Mouse (Mus musculus) right cerebral cortex, adult 2 months (tissue): ENCODE results near the gene Pif1.
A peak's percentile ranks its signal among the peaks of the same experiment; 100 is the strongest.

Source experiments
- DNase-seq, 2 experiments: peaks; one replicate each; pipeline ENCODE4 v3.0.0; 2021 to 2022; ENCODE audit warnings: low spot score in 2 of 2

Gene Pif1

DNA sequence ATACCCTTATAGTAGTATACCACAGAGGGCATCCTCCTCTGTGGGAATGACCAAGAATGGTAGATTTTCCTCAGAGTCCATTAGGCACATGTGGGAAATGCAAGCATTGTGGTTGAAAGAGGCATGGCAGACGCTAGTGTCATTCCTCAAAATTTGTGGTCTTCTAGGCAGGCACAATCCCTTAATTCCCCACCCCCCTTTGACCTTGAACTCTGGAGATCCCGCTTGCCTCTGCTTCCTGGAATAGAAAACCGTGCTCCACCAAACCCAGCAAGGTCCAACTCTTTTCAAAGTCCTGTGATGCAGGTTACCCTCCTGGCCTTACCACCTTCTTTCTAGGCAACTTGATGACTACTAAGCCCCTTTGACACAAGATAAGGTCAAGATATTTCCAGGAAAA, 5.8 kb downstream of the Pif1 start:
- no peak for DNase-seq

- no peak for DNase-seq
Measured at GRCm38 (mm10) chr9:65593596-65593995, 6.6 kb downstream of the Pif1 start.

DNA sequence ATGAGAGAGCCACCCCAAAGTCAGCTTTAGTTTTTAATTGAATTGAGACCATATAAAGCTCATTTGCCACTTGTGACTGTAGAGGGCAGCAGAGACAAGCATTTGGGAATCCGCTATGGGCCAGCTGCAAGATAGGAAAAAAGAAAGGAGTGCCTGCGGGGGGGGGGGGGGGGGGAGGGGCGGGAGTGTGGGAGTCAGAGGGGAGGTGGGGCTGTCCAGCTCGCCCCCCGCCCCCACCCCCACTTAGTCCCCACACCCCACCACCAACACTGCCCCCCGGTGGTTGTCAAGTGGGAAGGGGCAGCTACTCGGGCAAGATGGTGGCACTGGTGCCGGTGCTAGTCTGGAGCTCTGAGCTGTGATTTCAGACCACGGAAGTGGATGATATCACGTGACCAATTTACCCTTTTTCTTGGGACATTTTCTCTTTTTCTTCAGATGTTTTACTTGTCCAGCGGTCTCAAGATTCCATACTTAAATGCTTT, 11.8 kb downstream of the Pif1 start:
- peak; percentile 47 to 57 for DNase-seq

GRCm38 (mm10) chr9:65600951-65601350, 14.0 kb downstream of the Pif1 start:
- no peak for DNase-seq

- no peak for DNase-seq
Measured at GRCm38 (mm10) chr9:65603401-65604102, 16.6 kb downstream of the Pif1 start.

GRCm38 (mm10) chr9:65605471-65606136, 18.6 kb downstream of the Pif1 start:
- peak; percentile 47 to 63 for DNase-seq

DNA sequence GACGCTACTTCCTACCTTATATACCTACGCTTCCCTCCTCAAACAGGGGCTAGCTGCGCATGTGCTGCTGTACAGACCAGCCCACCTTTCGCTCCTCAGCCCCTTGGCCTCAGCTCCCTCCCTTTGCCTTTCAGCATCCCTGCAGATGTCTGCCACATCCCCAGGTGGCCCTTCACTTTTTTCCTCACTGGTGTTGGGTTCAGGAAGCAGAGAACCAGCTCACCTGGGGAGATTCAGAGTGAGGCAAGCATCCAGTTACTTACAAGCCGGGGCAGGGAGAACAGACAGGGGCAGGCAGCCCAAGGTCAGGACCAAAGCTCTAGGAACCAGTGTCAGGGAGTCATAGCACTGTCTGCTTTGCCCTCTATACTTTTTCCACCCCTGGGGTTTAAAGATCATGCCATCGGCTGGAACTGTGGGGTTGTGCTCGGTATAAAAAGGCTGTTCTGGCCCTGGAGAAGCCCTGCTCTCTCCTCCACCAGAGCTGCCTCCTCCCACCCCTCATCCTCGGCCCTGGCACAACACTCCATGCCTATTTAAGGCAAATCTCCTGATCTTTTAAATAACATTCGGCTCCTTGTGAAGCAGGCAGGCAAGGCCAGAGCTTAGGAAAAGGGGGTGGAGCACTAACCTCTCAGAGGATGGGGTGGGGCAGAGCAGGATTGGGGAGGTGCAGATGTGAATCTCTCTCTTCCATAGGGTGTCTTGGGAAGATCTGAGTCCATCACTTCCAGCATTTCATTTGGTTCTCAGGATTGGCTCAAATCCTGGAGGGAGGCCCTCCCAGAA, 19.6 kb downstream of the Pif1 start:
- DNase-seq: no peak

GRCm38 (mm10) chr9:65607120-65607519, 20.2 kb downstream of the Pif1 start:
- DNase-seq: no peak

DNA sequence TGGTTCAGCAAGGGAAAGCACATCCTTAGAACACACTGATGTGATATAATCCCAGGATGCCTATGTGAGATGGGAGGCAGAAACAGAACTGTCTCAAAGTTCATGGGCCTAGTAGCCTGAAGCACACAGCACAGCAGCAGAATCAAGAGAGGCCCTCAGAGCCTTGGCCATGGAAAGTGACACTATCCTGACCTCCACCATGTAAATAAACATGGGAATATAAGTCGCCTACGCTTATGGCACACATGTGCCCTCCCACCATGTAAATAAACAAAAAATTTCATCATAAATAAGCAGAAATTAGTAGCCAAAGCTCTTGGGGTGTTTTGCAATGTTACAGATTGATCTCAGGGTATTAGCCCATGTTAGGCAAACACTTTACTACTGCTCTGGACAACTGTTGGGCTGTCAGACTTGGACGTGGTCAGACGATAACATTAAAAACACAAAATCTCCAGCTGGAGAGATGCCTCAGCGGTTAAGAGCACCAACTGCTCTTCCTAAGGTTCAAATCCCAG, 25.1 kb downstream of the Pif1 start:
- no peak for DNase-seq

DNA sequence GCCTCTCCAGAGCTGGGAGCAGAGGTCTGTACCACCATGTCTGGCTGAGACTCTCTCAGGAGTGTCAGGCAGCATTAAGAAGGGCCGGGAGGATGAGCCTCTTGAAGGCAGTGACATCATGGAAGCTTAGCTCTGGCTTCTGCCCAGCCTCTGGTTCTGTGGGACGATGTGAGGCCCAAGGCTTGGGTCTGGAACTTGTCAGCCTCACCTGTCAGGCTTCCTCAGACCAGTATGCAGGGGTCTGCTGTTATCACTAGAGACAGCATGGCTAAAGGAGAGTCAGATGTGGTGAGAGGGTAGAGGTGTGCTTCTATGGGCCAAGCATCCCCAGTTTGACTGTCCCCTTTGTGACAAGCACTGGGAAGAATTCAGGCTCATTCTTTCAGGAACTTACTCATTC, 26.1 kb downstream of the Pif1 start:
- no peak for DNase-seq

DNA sequence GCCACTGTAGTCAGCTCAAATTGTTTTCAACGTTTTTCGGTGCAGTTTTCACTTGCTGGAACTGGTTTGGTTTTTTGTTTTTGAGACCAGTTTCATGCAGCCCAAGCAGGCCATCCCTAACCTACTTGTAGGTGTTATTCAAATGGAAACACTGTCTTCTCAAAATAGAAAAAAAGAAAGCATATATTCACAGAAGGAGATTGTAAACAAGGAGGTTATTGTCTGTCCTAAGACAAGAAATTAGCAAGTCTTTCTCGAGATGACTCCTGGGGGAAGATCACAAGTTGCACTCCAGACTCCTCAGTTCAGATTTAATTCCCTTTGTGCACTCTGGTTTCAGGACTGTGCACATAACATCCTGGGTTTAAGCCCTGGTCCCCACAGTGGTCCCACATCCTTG, 32.4 kb downstream of the Pif1 start:
- no peak for DNase-seq

GRCm38 (mm10) chr9:65621196-65621595, 34.2 kb downstream of the Pif1 start:
- no peak for DNase-seq

GRCm38 (mm10) chr9:65621666-65622065, 34.7 kb downstream of the Pif1 start:
- DNase-seq: no peak

DNA sequence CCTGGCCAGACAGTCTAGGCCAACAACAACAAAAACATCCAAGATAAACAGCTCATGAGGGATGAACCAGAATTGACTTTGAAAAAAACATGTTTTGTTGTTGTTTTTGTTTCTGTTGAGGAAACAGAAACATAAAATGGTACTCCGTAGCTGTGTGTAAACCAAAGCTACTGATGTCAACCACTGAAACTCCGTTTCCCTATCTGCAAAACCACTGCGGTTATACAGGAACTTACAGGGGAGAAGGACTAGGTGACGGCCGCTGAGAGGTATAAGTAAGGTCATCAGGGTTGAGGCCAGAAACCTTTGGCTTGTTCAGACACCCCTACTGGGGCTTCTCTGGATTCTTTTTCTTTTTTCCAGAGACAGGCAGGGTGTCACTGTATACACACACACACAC, 35.9 kb downstream of the Pif1 start:
- no peak for DNase-seq

GRCm38 (mm10) chr9:65624266-65624665, 37.3 kb downstream of the Pif1 start:
- no peak for DNase-seq

DNA sequence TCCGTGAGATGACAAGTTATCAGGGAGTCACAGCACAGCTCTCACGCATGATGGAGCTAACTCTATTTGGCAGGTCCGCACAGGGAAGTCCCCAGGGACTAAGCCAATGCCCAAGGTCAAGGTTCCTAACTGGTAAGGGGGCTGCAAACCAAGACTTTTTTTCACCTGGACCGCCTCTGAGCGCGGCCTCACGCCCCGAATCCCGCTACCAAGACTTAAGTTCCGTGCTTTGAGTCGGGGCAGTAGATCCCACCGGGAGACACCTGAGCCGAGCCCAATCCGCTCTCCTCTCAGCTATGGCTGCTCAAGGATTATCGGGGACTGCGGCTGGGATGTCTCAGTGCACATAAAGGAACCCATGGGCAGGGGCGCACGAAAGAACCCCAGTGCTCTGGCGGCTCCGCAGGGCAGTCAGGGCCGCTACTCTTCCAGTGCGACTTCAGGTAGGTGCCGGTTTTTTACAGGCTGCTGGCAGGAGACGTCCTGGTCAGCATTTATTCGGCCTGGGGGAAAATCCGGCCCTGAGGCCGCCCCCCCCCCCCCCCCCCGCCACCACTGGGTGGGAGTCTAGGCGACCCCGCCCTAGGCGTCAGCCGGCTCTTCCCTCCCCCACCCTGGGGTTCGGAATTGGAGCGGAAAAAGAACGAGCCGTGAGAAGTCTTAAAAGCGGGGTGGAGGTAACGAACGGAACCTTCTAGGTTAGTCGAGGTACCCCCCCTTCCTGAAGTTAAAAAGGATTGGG, 42.2 kb downstream of the Pif1 start, which contains the start of gene Rbpms2:
Gene Rbpms2 (plus strand): TSS at position 624 of the 742 bp plus-strand sequence.
- peak in 1 of 2 experiments; percentile 2 for DNase-seq

DNA sequence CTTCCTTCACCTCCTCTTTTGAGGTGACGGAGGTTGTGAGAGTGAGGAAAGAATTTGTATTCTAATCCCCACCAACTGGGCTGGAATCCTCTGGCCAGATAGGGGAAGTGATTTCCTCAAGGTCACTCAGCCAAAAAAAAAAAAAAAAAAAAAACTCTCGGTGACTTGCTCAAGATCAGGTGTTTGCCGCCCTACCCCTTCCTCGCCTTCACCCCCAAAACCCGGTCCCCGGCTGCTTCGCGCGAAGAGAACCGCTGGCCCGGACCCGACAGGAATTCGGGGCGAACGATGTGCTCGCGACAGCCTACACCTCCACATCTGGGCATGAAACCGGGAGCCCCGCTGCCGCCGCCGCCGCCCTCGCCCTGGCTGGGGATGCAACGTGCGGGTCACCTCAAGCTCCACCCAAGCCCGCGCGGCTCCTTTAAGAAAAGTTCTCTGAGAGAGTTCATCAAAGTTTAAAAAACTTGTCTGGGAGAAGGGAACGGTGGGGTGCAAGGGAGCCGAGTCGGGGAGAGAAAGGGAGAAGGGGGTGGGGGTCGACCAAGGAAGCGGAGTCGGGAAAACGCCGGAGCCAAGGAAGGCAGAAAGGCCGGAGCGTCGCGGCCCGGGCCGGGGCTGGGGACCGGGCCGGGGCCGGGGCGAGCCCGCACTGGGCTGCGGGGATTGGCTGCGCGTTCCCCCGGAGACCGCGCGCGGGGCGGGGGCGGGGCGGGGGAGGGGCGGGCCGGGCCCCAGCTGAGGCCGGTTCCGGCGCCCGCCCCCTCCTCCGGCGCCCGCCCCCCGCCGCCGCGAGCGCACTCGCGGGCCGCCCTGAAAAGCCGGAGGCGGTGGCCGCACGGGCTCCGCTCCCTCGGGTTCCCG, 43.0 kb downstream of the Pif1 start:
- peak in 1 of 2 experiments; percentile 2 for DNase-seq

- peak in 1 of 2 experiments; percentile 10 for DNase-seq
Measured at GRCm38 (mm10) chr9:65630631-65631353, 43.8 kb downstream of the Pif1 start.

- no peak for DNase-seq
Measured at GRCm38 (mm10) chr9:65631354-65632021, 44.5 kb downstream of the Pif1 start.
